Mouse (Mus musculus) MN1 (cell line): ENCODE data around the gene Olfr150.
A peak's percentile ranks its signal among the peaks of the same experiment; 100 is the strongest.
"Not testable (repeated sequence)": the region's sequence is repeated elsewhere in the genome, so short reads cannot be mapped to it uniquely, and the experiment has no call there.

Experiments
- DNase-seq: peaks from one replicate; pipeline ENCODE4 v3.0.0-alpha.2; 2016; ENCODE audit warnings: low spot score

Olfr150 gene

DNA sequence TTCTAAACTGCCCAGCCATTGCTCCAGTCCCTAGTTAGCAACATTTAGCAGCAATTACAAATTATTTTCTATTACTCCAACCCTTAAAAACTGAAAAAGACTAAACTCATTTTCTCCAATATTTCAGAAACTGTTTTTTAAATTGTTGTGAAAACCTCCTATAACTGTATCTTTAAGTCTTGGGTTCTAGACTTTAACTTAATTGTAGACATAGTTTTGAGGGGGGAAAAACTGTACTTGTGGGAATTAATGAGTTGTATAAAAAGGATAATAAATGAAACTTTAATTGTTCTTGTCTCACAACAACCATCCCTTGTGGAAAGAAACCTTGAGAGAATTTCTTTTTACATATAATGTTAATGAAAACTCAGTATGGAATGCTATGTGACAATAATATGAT is at the start of gene Olfr150:
Olfr150 (plus strand) TSS at position 301 of the 400 bp plus-strand sequence.
- DNase-seq, result no peak

DNA sequence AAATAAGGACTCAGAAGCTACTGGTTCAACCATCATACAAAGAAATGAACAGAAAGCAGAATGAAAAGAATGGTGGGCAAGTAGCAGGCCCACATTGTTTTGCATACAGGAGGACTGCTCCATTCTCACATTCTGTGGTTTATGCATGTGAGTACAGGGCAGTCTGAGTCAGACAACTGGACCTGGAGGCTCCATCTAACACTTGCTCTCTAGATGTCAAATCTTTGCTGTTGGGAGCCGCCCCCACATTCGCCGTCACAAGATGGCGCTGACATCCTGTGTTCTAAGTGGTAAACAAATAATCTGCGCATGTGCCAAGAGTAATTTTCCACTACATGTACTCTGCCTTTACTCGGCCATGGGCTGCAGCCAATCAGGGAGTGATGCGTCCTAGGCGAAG is 29.7 kb upstream of the Olfr150 start:
- not testable (repeated sequence) for DNase-seq

DNA sequence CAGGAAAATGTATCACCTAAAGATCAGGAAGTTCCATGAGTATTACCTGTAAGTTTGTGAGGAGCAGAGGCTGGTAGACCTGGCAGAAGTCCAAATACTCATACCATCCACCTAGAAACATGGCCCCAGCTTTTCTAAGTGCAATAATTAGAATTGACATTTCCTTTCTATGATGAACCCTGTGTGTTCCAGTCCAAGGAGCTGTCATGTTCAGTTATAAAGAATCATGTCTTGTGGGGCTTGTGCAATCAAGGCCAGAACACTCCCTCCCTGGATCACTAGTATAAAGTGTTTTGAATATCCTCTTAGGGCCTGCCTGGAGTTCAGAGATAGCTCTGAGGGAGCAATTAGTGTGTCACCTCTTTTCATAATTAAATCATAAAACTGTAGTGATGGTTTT is 23.8 kb upstream of the Olfr150 start, which contains the start of gene Olfr149:
Olfr149 (minus strand) TSS at position 101 of the 400 bp plus-strand sequence.
- peak; percentile 11 for DNase-seq

DNA sequence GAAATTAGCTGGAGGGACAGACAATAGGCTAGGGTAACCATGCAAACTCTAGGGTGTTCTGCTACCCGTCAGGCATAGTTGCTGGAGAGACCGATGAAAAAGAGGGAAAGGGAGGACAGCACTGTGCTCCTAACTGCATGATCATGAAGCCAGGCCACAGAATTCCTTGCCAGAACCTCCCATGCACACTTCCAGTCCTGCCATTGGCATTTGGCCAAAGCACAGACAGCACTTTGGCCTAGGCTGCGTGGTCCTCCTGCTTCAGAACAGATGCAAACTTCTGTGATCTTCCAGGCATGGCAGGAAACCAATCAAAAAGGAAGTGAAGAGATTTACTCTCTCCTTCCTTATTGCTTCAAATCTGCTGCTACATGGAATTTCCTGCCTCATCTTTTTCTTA is 21.8 kb upstream of the Olfr150 start:
- peak; percentile 21 for DNase-seq

DNA sequence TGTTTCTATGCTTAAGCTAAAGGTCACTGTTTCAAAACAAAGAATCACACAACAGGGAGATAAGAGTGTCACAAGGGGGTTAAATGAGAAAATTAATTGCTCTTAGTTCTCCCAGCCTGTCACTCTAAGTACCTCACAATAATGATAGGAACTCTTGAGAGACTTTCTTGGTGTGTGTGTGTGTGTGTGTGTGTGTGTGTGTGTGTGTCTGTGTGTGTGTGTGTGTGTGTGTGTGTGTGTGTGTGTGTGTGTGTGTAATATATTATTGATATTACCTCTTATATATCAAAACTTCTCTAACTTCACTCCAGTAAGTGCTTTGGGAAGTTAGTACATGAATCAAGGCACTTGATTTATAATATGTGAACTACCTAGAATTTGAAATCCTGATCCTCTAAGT is 19.7 kb upstream of the Olfr150 start, which contains the start of gene Olfr965:
Olfr965 (plus strand) TSS at position 301 of the 400 bp plus-strand sequence.
- DNase-seq, result no peak

DNA sequence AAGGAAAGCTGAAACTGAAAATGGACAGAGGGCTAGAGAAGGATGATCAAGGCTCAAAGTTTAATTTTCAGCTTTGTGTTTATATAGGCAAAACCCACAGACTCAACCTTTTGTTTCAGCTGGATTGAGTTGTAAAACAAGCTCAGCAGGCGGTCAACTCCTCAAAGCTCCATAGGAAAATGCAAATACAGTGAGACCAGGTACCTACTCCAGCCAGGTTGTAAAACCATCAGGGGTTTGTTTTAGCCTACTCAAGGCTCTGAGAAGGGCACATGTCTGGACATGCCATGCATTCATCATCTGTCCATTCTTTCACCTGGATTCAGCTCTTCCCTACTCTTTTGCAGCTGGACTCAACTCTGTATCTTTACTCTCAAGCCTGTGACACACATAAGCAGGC is 10.0 kb downstream of the Olfr150 start:
- no peak for DNase-seq

DNA sequence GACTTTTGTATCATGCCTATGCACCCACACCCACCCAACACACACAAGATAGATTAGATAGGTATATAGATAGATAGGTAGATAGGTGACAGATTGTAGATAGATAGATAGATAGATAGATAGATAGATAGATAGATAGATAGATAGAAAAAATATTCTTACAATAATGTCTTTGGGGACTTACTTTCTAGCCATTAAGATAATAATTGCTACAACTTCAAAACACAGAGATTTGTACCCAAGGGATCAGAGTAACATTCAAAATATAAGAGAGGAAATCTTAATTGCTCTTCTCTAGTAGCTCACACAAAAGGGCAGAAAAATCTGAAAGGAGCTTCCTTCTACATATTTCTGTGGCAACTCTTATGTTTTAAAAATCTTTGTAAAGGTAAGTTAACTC is 15.2 kb downstream of the Olfr150 start, which contains the start of gene Olfr967:
Olfr967 (plus strand) TSS at position 301 of the 400 bp plus-strand sequence.
- no peak for DNase-seq

DNA sequence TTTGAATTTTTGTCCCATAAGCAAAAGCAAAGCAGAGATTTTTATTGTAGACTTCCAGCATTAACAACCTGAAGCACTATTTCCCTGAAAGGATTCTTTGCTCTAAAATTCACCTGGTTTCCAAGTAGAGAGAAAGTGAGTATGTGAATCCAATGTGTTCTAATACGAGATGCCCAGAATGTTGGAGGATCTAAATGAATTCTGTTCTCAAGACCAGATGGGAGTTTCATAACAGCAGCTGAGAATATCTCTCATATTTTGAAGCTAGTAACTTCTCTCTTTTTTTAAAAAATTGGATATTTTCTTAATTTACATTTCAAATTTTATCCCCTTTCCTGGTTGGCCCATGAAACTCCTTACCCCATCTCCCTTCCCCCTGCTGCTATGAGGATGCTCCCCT is 15.7 kb downstream of the Olfr150 start:
- no peak for DNase-seq

DNA sequence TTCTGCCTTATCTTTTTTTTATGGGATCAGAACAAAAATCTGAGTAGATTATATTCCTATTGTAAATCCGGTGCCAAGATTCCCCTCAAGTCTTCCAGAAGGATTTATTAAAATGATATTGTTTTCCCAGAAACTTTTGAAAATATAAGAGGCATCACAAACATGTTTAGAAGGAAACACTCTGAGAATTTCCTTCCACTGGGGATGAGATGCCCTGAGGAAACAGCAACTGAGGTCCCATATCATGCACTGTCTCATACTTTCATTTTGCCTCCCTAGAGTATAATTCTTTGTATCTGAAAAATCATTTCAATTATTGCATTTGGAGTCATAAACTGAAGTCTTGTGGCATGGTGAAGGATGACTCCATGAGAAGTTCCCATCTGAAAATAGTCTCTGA is 52.4 kb downstream of the Olfr150 start, which contains the start of gene Olfr968:
Olfr968 (minus strand) TSS at position 101 of the 400 bp plus-strand sequence.
- DNase-seq, result no peak
